Mouse (Mus musculus): ENCODE data around the gene Zfp709.
"Not testable (repeated sequence)": the region's sequence is repeated elsewhere in the genome, so short reads cannot be mapped to it uniquely, and the experiment has no call there.

DNA sequence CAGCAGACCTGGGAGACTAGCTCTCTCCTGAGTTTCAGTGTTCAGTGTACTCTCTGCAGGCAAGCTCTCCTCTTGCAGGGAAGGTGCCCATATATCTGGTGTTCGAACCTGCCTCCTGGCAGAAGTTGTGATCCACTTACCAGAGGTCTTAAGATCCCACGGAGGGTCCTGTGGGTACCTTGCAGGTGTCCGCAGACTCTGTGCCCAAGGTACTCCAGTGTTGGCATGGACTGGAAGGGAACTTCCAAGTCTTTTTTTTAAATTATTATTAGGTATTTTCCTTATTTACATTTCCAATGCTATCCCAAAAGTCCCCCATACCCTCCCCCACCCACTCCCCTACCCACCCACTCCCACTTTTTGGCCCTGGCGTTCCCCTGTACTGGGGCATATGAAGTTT is 43.6 kb upstream of the Zfp709 start:
- TF ChIP-seq GATA1 (IDR thresholded peaks at IDR 0.05; ENCODE audit: borderline replicate concordance, low read length); FLI1 (IDR thresholded peaks at IDR 0.05; ENCODE audit: low read length): not testable (repeated sequence)
